Mouse (Mus musculus) cerebellum, postnatal 10 days (tissue): ENCODE measurements around the gene Kank4.
"Not testable (repeated sequence)": the region's sequence is repeated elsewhere in the genome, so short reads cannot be mapped to it uniquely, and the experiment has no call there.

Experiments
- DNase-seq, 2 experiments: peaks; one replicate each; pipeline ENCODE4 v3.0.0; 2021; ENCODE audit warnings: mixed read lengths in 2 of 2

Gene Kank4

GRCm38 (mm10) chr4:98817184-98817911 lies at the start of gene Kank4:
Gene Kank4 (minus strand): TSS chr4:98817537.
- DNase-seq = peak; percentile 26 to 40

GRCm38 (mm10) chr4:98865386-98866237 lies 48.3 kb upstream of the Kank4 start:
- DNase-seq = peak; percentile 55 to 66

- no peak for DNase-seq
These were observed 47.2 kb upstream of the Kank4 start for GRCm38 (mm10) chr4:98864546-98864945.

- no peak for DNase-seq
These were observed 46.8 kb upstream of the Kank4 start for GRCm38 (mm10) chr4:98864094-98864493.

- no peak for DNase-seq
These were observed 46.1 kb upstream of the Kank4 start for GRCm38 (mm10) chr4:98863451-98863850.

GRCm38 (mm10) chr4:98858151-98858855 lies 41.0 kb upstream of the Kank4 start:
- DNase-seq = no peak

- DNase-seq = peak; percentile 39 to 54
These were observed 39.8 kb upstream of the Kank4 start for GRCm38 (mm10) chr4:98857037-98857648.

- DNase-seq = no peak
These were observed 36.6 kb upstream of the Kank4 start for GRCm38 (mm10) chr4:98853926-98854325.

- DNase-seq = not testable (repeated sequence)
These were observed 33.1 kb upstream of the Kank4 start for GRCm38 (mm10) chr4:98850485-98850884.

- DNase-seq = no peak
These were observed 30.0 kb upstream of the Kank4 start for GRCm38 (mm10) chr4:98847120-98847885.

GRCm38 (mm10) chr4:98846396-98846795 lies 29.1 kb upstream of the Kank4 start:
- DNase-seq = no peak

- no peak for DNase-seq
These were observed 28.4 kb upstream of the Kank4 start for GRCm38 (mm10) chr4:98845687-98846125.

GRCm38 (mm10) chr4:98845201-98845600 lies 27.9 kb upstream of the Kank4 start:
- no peak for DNase-seq

GRCm38 (mm10) chr4:98843906-98844597 lies 26.7 kb upstream of the Kank4 start:
- no peak for DNase-seq

- not testable (repeated sequence) for DNase-seq
These were observed 23.9 kb upstream of the Kank4 start for GRCm38 (mm10) chr4:98841251-98841650.

- no peak for DNase-seq
These were observed 23.2 kb upstream of the Kank4 start for GRCm38 (mm10) chr4:98840526-98840925.

GRCm38 (mm10) chr4:98838913-98839312 lies 21.6 kb upstream of the Kank4 start:
- DNase-seq = no peak

GRCm38 (mm10) chr4:98837715-98838505 lies 20.6 kb upstream of the Kank4 start:
- DNase-seq = no peak

- no peak for DNase-seq
These were observed 19.2 kb upstream of the Kank4 start for GRCm38 (mm10) chr4:98836519-98836918.

- peak; percentile 68 to 71 for DNase-seq
These were observed 17.4 kb upstream of the Kank4 start for GRCm38 (mm10) chr4:98834782-98835181.
